Mouse (Mus musculus) gonadal fat pad, adult 2 months (tissue): ENCODE measurements around the gene Selenoo. TPM values are rescaled to one million over a fixed set of nuclear protein-coding genes. Genes with fewer than 3 reads are reported as not detected.

Experiments
- DNase-seq: peaks from one replicate; pipeline ENCODE4 v3.0.0-alpha.2; 2012; ENCODE audit warnings: low read depth
- polyA plus RNA-seq: library from polyadenylated mRNA; depleted of rRNA; stranded (reverse); fragments of >200 nt; gene quantifications from 2 replicates; pipeline ENCODE4 v1.2.3, GENCODE M21; 2012

The Selenoo gene
- polyA plus RNA-seq, 1 experiment, result 54.2 TPM

- no peak for DNase-seq
Observed at GRCm38 (mm10) chr15:89075478-89076147, 13.3 kb upstream of the Selenoo start.

- no peak for DNase-seq
Observed at GRCm38 (mm10) chr15:89076156-89076731, 12.6 kb upstream of the Selenoo start.

- no peak for DNase-seq
Observed at GRCm38 (mm10) chr15:89078208-89078836, 10.6 kb upstream of the Selenoo start.

- no peak for DNase-seq
Observed at GRCm38 (mm10) chr15:89083906-89084305, 5.0 kb upstream of the Selenoo start.

- DNase-seq, result no peak
Observed at GRCm38 (mm10) chr15:89084826-89085225, 4.1 kb upstream of the Selenoo start.

GRCm38 (mm10) chr15:89089248-89090051 lies 566 bp downstream of the Selenoo start:
- DNase-seq, result no peak

GRCm38 (mm10) chr15:89090662-89091061 lies 1.8 kb downstream of the Selenoo start:
- no peak for DNase-seq

- no peak for DNase-seq
Observed at GRCm38 (mm10) chr15:89092181-89092580, 3.3 kb downstream of the Selenoo start.

GRCm38 (mm10) chr15:89097450-89097849 lies 8.6 kb downstream of the Selenoo start:
- no peak for DNase-seq

GRCm38 (mm10) chr15:89098616-89099015 lies 9.7 kb downstream of the Selenoo start:
- DNase-seq, result no peak

GRCm38 (mm10) chr15:89100823-89101222 lies 11.9 kb downstream of the Selenoo start:
- DNase-seq, result no peak

GRCm38 (mm10) chr15:89102646-89103045 lies 13.8 kb downstream of the Selenoo start:
- DNase-seq, result no peak

GRCm38 (mm10) chr15:89103921-89104320 lies 15.0 kb downstream of the Selenoo start:
- no peak for DNase-seq

GRCm38 (mm10) chr15:89104425-89104824 lies 15.5 kb downstream of the Selenoo start:
- no peak for DNase-seq

- DNase-seq, result no peak
Observed at GRCm38 (mm10) chr15:89106073-89106472, 17.2 kb downstream of the Selenoo start.

- DNase-seq, result no peak
Observed at GRCm38 (mm10) chr15:89106976-89107375, 18.1 kb downstream of the Selenoo start.

GRCm38 (mm10) chr15:89110147-89110546 lies 21.3 kb downstream of the Selenoo start:
- no peak for DNase-seq

GRCm38 (mm10) chr15:89118007-89118406 lies 29.1 kb downstream of the Selenoo start:
- DNase-seq, result no peak

- DNase-seq, result no peak
Observed at GRCm38 (mm10) chr15:89122649-89123366, 33.9 kb downstream of the Selenoo start, which contains the start of gene Tubgcp6. TSS of gene Tubgcp6 (minus strand) at chr15:89123112.

- no peak for DNase-seq
Observed at GRCm38 (mm10) chr15:89123595-89123994, 34.7 kb downstream of the Selenoo start.

GRCm38 (mm10) chr15:89124312-89124711 lies 35.4 kb downstream of the Selenoo start:
- no peak for DNase-seq

- DNase-seq, result no peak
Observed at GRCm38 (mm10) chr15:89125351-89125750, 36.5 kb downstream of the Selenoo start.
